7 mouse cellular contexts compared by ENCODE assay signal in genomic region chr8:123476911-123477736, GRCm38 (mm10). TPM values are rescaled to one million over a fixed set of nuclear protein-coding genes. Genes with fewer than 3 reads are reported as not detected.
DNase-seq lines count a peak whose midpoint lies in the region; ATAC-seq lines count a peak whose summit lies in the region.

No protein-coding gene starts in this region.

- H3K27ac ChIP-seq in heart, embryonic 16.5 days (ENCODE audit: low read length) = peak overlapping the region; percentile 92
- peak overlapping the region; percentile 91 for H3K27ac ChIP-seq in liver, embryonic 13.5 days
- no peak overlapping the region for H3K27ac ChIP-seq in neural tube, embryonic 12.5 days

- H3K27me3 ChIP-seq in heart, embryonic 16.5 days (ENCODE audit: control insufficient read depth, insufficient read depth, low read length) = no peaks in the 10 kb centered on the region
- H3K27me3 ChIP-seq in liver, embryonic 13.5 days = no peaks in the 10 kb centered on the region
- no peaks in the 10 kb centered on the region for H3K27me3 ChIP-seq in neural tube, embryonic 12.5 days (replicated peaks)

- peaks cover 13% of the 10 kb centered on the region for H3K4me1 ChIP-seq in heart, embryonic 16.5 days (ENCODE audit: control insufficient read depth, insufficient read depth, low read length)
- H3K4me1 ChIP-seq in liver, embryonic 13.5 days (replicated peaks) = peaks cover 38% of the 10 kb centered on the region
- H3K4me1 ChIP-seq in neural tube, embryonic 12.5 days = peaks cover 18% of the 10 kb centered on the region

- peaks cover 9% of the 10 kb centered on the region for H3K36me3 ChIP-seq in heart, embryonic 16.5 days (ENCODE audit: control insufficient read depth, insufficient read depth)
- H3K36me3 ChIP-seq in liver, embryonic 13.5 days = peaks cover 20% of the 10 kb centered on the region
- peaks cover 15% of the 10 kb centered on the region for H3K36me3 ChIP-seq in neural tube, embryonic 12.5 days

- H3K4me2 ChIP-seq in heart, embryonic 16.5 days (ENCODE audit: low read depth, low read length) = peak overlapping the region; percentile 84
- peak overlapping the region; percentile 87 for H3K4me2 ChIP-seq in liver, embryonic 13.5 days
- H3K4me2 ChIP-seq in neural tube, embryonic 12.5 days (replicated peaks) = peak overlapping the region; percentile 82

- no peak; the same call in 1 of the 2 replicates for ATAC-seq in heart, embryonic 16.5 days (replicated peaks; ENCODE audit: extremely low read depth, insufficient read depth, low FRiP score)
- ATAC-seq in liver, embryonic 13.5 days (ENCODE audit: low read depth) = peak; percentile 21; the same call in 1 of the 2 replicates
- peak; percentile 64 for ATAC-seq in neural tube, embryonic 12.5 days (ENCODE audit: low FRiP score, low read depth)

- WGBS in heart, embryonic 16.5 days = 10% methylated on average over 34 of the region's 34 CpGs
- WGBS in liver, embryonic 13.5 days (ENCODE audit: insufficient replicate concordance) = 10% methylated on average over 34 of the region's 34 CpGs
- 6% methylated on average over 34 of the region's 34 CpGs for WGBS in neural tube, embryonic 12.5 days

- DNase-seq in urinary bladder, postnatal 25 days (ENCODE audit: low spot score) = peak; percentile 13
- no peak for DNase-seq in urinary bladder, postnatal 14 days (ENCODE audit: low spot score)
- peak; percentile 41 to 54 for DNase-seq in cerebellum, postnatal 10 days
- no peak for DNase-seq in liver, embryonic 13.5 days
- DNase-seq in spleen, adult 12 weeks (ENCODE audit: low spot score) = no peak

- H3K9ac ChIP-seq in heart, embryonic 16.5 days (ENCODE audit: low read length) = peak overlapping the region; percentile 89
- H3K9ac ChIP-seq in liver, embryonic 13.5 days = peak overlapping the region; percentile 81
- peak overlapping the region; percentile 84 for H3K9ac ChIP-seq in neural tube, embryonic 12.5 days

- no peaks in the 10 kb centered on the region for H3K9me3 ChIP-seq in heart, embryonic 16.5 days (replicated peaks; ENCODE audit: control insufficient read depth, low read length)
- no peaks in the 10 kb centered on the region for H3K9me3 ChIP-seq in liver, embryonic 13.5 days (replicated peaks)
- no peaks in the 10 kb centered on the region for H3K9me3 ChIP-seq in neural tube, embryonic 12.5 days

- peak overlapping the region; percentile 88 for H3K4me3 ChIP-seq in heart, embryonic 16.5 days (ENCODE audit: low read length)
- H3K4me3 ChIP-seq in liver, embryonic 13.5 days (replicated peaks) = peak overlapping the region; percentile 85
- peak overlapping the region; percentile 89 for H3K4me3 ChIP-seq in neural tube, embryonic 12.5 days

RNA-seq across cellular contexts. Expression of gene Afg3l1, which starts 0.6 kb away (rescaled TPM):
- polyA plus RNA-seq in heart, embryonic 16.5 days (2015; fragmentation: Nextera tagmentation; extraction: Ambion mirVana) = 44.3 and 44.6 TPM in 2 replicates
- polyA plus RNA-seq in liver, embryonic 13.5 days (2015; fragmentation: Nextera tagmentation; extraction: Ambion mirVana) = 34.6 and 35.3 TPM in 2 replicates
- 59.8 and 63.3 TPM in 2 replicates for polyA plus RNA-seq in neural tube, embryonic 12.5 days (2016; fragmentation: Nextera tagmentation; extraction: Ambion mirVana)

RNA-seq across cellular contexts. Expression of gene Dbndd1, which starts 38.1 kb away (rescaled TPM):
- 0.68 and 0.94 TPM in 2 replicates for polyA plus RNA-seq in heart, embryonic 16.5 days (2015; fragmentation: Nextera tagmentation; extraction: Ambion mirVana)
- 0.29 and 0.32 TPM in 2 replicates for polyA plus RNA-seq in liver, embryonic 13.5 days (2015; fragmentation: Nextera tagmentation; extraction: Ambion mirVana)
- 55.5 and 56.0 TPM in 2 replicates for polyA plus RNA-seq in neural tube, embryonic 12.5 days (2016; fragmentation: Nextera tagmentation; extraction: Ambion mirVana)

RNA-seq across cellular contexts. Expression of gene Gas8, which starts 41.5 kb away (rescaled TPM):
- 14.5 and 14.8 TPM in 2 replicates for polyA plus RNA-seq in heart, embryonic 16.5 days (2015; fragmentation: Nextera tagmentation; extraction: Ambion mirVana)
- 4.2 and 4.8 TPM in 2 replicates for polyA plus RNA-seq in liver, embryonic 13.5 days (2015; fragmentation: Nextera tagmentation; extraction: Ambion mirVana)
- polyA plus RNA-seq in neural tube, embryonic 12.5 days (2016; fragmentation: Nextera tagmentation; extraction: Ambion mirVana) = 39.5 and 42.1 TPM in 2 replicates

RNA-seq across cellular contexts. Expression of gene Def8, which starts 53.8 kb away (rescaled TPM):
- polyA plus RNA-seq in heart, embryonic 16.5 days (2015; fragmentation: Nextera tagmentation; extraction: Ambion mirVana) = 31.3 and 31.8 TPM in 2 replicates
- 13.0 and 14.8 TPM in 2 replicates for polyA plus RNA-seq in liver, embryonic 13.5 days (2015; fragmentation: Nextera tagmentation; extraction: Ambion mirVana)
- 43.2 and 45.1 TPM in 2 replicates for polyA plus RNA-seq in neural tube, embryonic 12.5 days (2016; fragmentation: Nextera tagmentation; extraction: Ambion mirVana)

Comparison
In these comparisons a context has a peak if more than half of its experiments do, and no peak if none do; other contexts are left out.
1. DNase-seq: peak in urinary bladder, postnatal 25 days (single experiment) and cerebellum, postnatal 10 days (2 of 2); none in urinary bladder, postnatal 14 days (single experiment), liver, embryonic 13.5 days (single experiment) and spleen, adult 12 weeks (single experiment).
2. RNA of gene Dbndd1, which starts 38.1 kb away (polyA plus RNA-seq): 55.5 to 56.0 TPM in neural tube, embryonic 12.5 days; 0.68 to 0.94 TPM in heart, embryonic 16.5 days and 0.29 to 0.32 TPM in liver, embryonic 13.5 days; every median in the first group is over 10 times any median in the second.
3. Peak in every context shown above with its lines, with median percentiles within 50 percentile points of each other: H3K4me2 ChIP-seq, H3K4me3 ChIP-seq and H3K9ac ChIP-seq.